Mouse (Mus musculus) neural tube, embryonic 13.5 days (tissue): ENCODE data around the gene Slfnl1. TPM values are rescaled to one million over a fixed set of nuclear protein-coding genes. Genes with fewer than 3 reads are reported as not detected.
A peak's percentile ranks its signal among the peaks of the same experiment; 100 is the strongest.

Experiments used
- ATAC-seq: fragments of 200-750 bp; cut with Nextera tagmentation; 2 replicates; pipeline ENCODE4 v1.8.0; 2017; ENCODE audit warnings: low read depth, mild to moderate bottlenecking, moderate TSS enrichment, moderate library complexity
- H3K27ac ChIP-seq: fragments of 300-500 bp; sonication (generic); replicated peaks from 2 replicates; pipeline ENCODE4 v1.5.1; 2015; ENCODE audit warnings: moderate library complexity, mild to moderate bottlenecking, inconsistent platforms
- H3K27me3 ChIP-seq: fragments of 300-500 bp; sonication (generic); 2 replicates; pipeline ENCODE4 v1.6.1; 2015; ENCODE audit warnings: mild to moderate bottlenecking, inconsistent platforms
- H3K36me3 ChIP-seq: fragments of 300-500 bp; sonication (generic); 2 replicates; pipeline ENCODE4 v1.6.1; 2015; ENCODE audit warnings: mild to moderate bottlenecking, inconsistent platforms
- H3K4me1 ChIP-seq: fragments of 300-500 bp; sonication (generic); replicated peaks from 2 replicates; pipeline ENCODE4 v1.6.1; 2015; ENCODE audit warnings: inconsistent platforms
- H3K4me2 ChIP-seq: fragments of 300-500 bp; sonication (generic); 2 replicates; pipeline ENCODE4 v1.6.1; 2015; ENCODE audit warnings: inconsistent platforms, mild to moderate bottlenecking, moderate library complexity
- H3K4me3 ChIP-seq: fragments of 300-500 bp; sonication (generic); 2 replicates; pipeline ENCODE4 v1.5.1; 2015; ENCODE audit warnings: mild to moderate bottlenecking, inconsistent platforms
- H3K9ac ChIP-seq: fragments of 300-500 bp; sonication (generic); 2 replicates; pipeline ENCODE4 v1.6.1; 2015; ENCODE audit warnings: moderate library complexity, mild to moderate bottlenecking, inconsistent platforms
- H3K9me3 ChIP-seq: fragments of 300-500 bp; sonication (generic); 2 replicates; pipeline ENCODE4 v1.6.1; 2016; ENCODE audit warnings: inconsistent platforms
- WGBS: fragments of 180-500 bp; shearing (Covaris S2); methylation state at CpG from one replicate; pipeline ENCODE4 v1.1.7; 2015; 5-methylcytosine and 5-hydroxymethylcytosine counted together
- polyA plus RNA-seq: library from polyadenylated mRNA; unstranded; fragments of >200 nt; fragmentation: Nextera tagmentation; extraction: Ambion mirVana; gene quantifications from 2 replicates; pipeline ENCODE4 v1.2.1, GENCODE M21; 2015

Slfnl1 gene
- polyA plus RNA-seq, 1 experiment from 2014 or later, result not detected

- Histone ChIP-seq H3K4me1 (no peaks in the 10 kb centered on the region), H3K4me3 (no peak overlapping the region), H3K27ac (no peak overlapping the region), H3K36me3 (peaks cover 98% of the 10 kb centered on the region), H3K9ac (no peak overlapping the region), H3K27me3 (no peaks in the 10 kb centered on the region), H3K4me2 (no peak overlapping the region), H3K9me3 (no peaks in the 10 kb centered on the region)
- ATAC-seq, result no peak
- 79% methylated on average over 1 of the region's 1 CpGs for WGBS
These were observed 12.9 kb downstream of the Slfnl1 start for GRCm38 (mm10) chr4:120544896-120545295.

GRCm38 (mm10) chr4:120556592-120556991 lies 24.6 kb downstream of the Slfnl1 start:
- Histone ChIP-seq H3K36me3 (peaks cover 94% of the 10 kb centered on the region), H3K27ac (no peak overlapping the region), H3K4me2 (no peak overlapping the region), H3K9ac (no peak overlapping the region), H3K4me3 (no peak overlapping the region), H3K9me3 (no peaks in the 10 kb centered on the region), H3K4me1 (no peaks in the 10 kb centered on the region), H3K27me3 (no peaks in the 10 kb centered on the region)
- ATAC-seq, result no peak
- WGBS, result 94% methylated on average over 6 of the region's 6 CpGs

GRCm38 (mm10) chr4:120565726-120566125 lies 33.7 kb downstream of the Slfnl1 start:
- Histone ChIP-seq H3K4me1 (peaks cover 41% of the 10 kb centered on the region), H3K36me3 (peaks cover 40% of the 10 kb centered on the region), H3K4me2 (no peak overlapping the region), H3K9ac (no peak overlapping the region), H3K27me3 (no peaks in the 10 kb centered on the region), H3K4me3 (no peak overlapping the region), H3K9me3 (no peaks in the 10 kb centered on the region), H3K27ac (no peak overlapping the region)
- 78% methylated on average over 2 of the region's 2 CpGs for WGBS
- no peak for ATAC-seq

GRCm38 (mm10) chr4:120568005-120568404 lies 36.0 kb downstream of the Slfnl1 start:
- peak overlapping the region; percentile 79 for H3K4me2 ChIP-seq
- H3K9me3 ChIP-seq, result no peaks in the 10 kb centered on the region
- no peak for ATAC-seq
- H3K27ac ChIP-seq, result 0 out of 2 replicates have a peak overlapping the region, but pooled peaks have one; percentile 3
- H3K9ac ChIP-seq, result peak overlapping the region; percentile 94
- peaks cover 49% of the 10 kb centered on the region for H3K4me1 ChIP-seq
- H3K36me3 ChIP-seq, result peaks cover 19% of the 10 kb centered on the region
- H3K27me3 ChIP-seq, result no peaks in the 10 kb centered on the region
- H3K4me3 ChIP-seq, result 0 out of 2 replicates have a peak overlapping the region, but pooled peaks have one; percentile 75
- WGBS, result 39% methylated on average over 5 of the region's 5 CpGs

- peaks cover 9% of the 10 kb centered on the region for H3K36me3 ChIP-seq
- no peak for ATAC-seq
- peak overlapping the region; percentile 95 for H3K27ac ChIP-seq
- H3K9me3 ChIP-seq, result no peaks in the 10 kb centered on the region
- peak overlapping the region; percentile 94 for H3K9ac ChIP-seq
- no peaks in the 10 kb centered on the region for H3K27me3 ChIP-seq
- peak overlapping the region; percentile 75 for H3K4me3 ChIP-seq
- H3K4me1 ChIP-seq, result peaks cover 49% of the 10 kb centered on the region
- 7% methylated on average over 4 of the region's 4 CpGs for WGBS
- H3K4me2 ChIP-seq, result peak overlapping the region; percentile 79
These were observed 37.0 kb downstream of the Slfnl1 start for GRCm38 (mm10) chr4:120569025-120569424.

- ATAC-seq, result peak; percentile 97
- under 1% methylated on average over 97 of the region's 97 CpGs for WGBS
These were observed 37.7 kb downstream of the Slfnl1 start, which contains the start of gene Ctps for GRCm38 (mm10) chr4:120569486-120570437. Gene Ctps (minus strand): TSS chr4:120570276.

GRCm38 (mm10) chr4:120570438-120571069 lies 38.5 kb downstream of the Slfnl1 start:
- Histone ChIP-seq H3K4me3 (peak overlapping the region; percentile 75), H3K27me3 (no peaks in the 10 kb centered on the region), H3K4me2 (peak overlapping the region; percentile 79), H3K36me3 (no peaks in the 10 kb centered on the region), H3K4me1 (peaks cover 38% of the 10 kb centered on the region), H3K27ac (peak overlapping the region; percentile 95), H3K9me3 (no peaks in the 10 kb centered on the region), H3K9ac (peak overlapping the region; percentile 94)
- under 1% methylated on average over 27 of the region's 27 CpGs for WGBS
- ATAC-seq, result peak; percentile 76

More at GRCm38 (mm10) chr4:120569486-120570437, 37.7 kb downstream of the Slfnl1 start, which contains the start of gene Ctps:
- Histone ChIP-seq H3K9ac (peak within 1 kb of the TSS; percentile 94), H3K4me3 (peak within 1 kb of the TSS; percentile 75), H3K36me3 (peaks cover 2% of the 10 kb centered on the region), H3K27me3 (no peaks in the 10 kb centered on the region), H3K4me2 (peak within 1 kb of the TSS; percentile 79), H3K27ac (peak within 1 kb of the TSS; percentile 95), H3K4me1 (peaks cover 45% of the 10 kb centered on the region), H3K9me3 (no peaks in the 10 kb centered on the region)

GRCm38 (mm10) chr4:120571070-120571464 lies 39.0 kb downstream of the Slfnl1 start:
- peak overlapping the region; percentile 95; the same call in 1 of the 2 replicates for H3K27ac ChIP-seq
- H3K9ac ChIP-seq, result no peak overlapping the region
- ATAC-seq, result no peak
- 77% methylated on average over 3 of the region's 3 CpGs for WGBS
- peak overlapping the region; percentile 79 for H3K4me2 ChIP-seq
- H3K27me3 ChIP-seq, result no peaks in the 10 kb centered on the region
- peaks cover 36% of the 10 kb centered on the region for H3K4me1 ChIP-seq
- H3K36me3 ChIP-seq, result no peaks in the 10 kb centered on the region
- no peaks in the 10 kb centered on the region for H3K9me3 ChIP-seq
- H3K4me3 ChIP-seq, result peak overlapping the region; percentile 75

- Histone ChIP-seq H3K27ac (no peak overlapping the region), H3K4me1 (peaks cover 33% of the 10 kb centered on the region), H3K9ac (no peak overlapping the region), H3K4me2 (no peak overlapping the region), H3K9me3 (no peaks in the 10 kb centered on the region), H3K36me3 (no peaks in the 10 kb centered on the region), H3K4me3 (no peak overlapping the region), H3K27me3 (no peaks in the 10 kb centered on the region)
- ATAC-seq, result no peak
- 73% methylated on average over 3 of the region's 3 CpGs for WGBS
These were observed 39.7 kb downstream of the Slfnl1 start for GRCm38 (mm10) chr4:120571691-120572090.

- Histone ChIP-seq H3K4me2 (no peak overlapping the region), H3K27ac (no peak overlapping the region), H3K4me3 (no peak overlapping the region), H3K9me3 (no peaks in the 10 kb centered on the region), H3K36me3 (no peaks in the 10 kb centered on the region), H3K4me1 (no peaks in the 10 kb centered on the region), H3K9ac (no peak overlapping the region), H3K27me3 (no peaks in the 10 kb centered on the region)
- 95% methylated on average over 5 of the region's 5 CpGs for WGBS
- ATAC-seq, result no peak
These were observed 48.9 kb downstream of the Slfnl1 start for GRCm38 (mm10) chr4:120580894-120581293.

- Histone ChIP-seq H3K4me1 (no peaks in the 10 kb centered on the region), H3K27me3 (no peaks in the 10 kb centered on the region), H3K9ac (no peak overlapping the region), H3K36me3 (no peaks in the 10 kb centered on the region), H3K4me2 (no peak overlapping the region), H3K9me3 (no peaks in the 10 kb centered on the region), H3K27ac (no peak overlapping the region), H3K4me3 (no peak overlapping the region)
- ATAC-seq, result no peak
- 84% methylated on average over 9 of the region's 9 CpGs for WGBS
These were observed 49.7 kb downstream of the Slfnl1 start for GRCm38 (mm10) chr4:120581711-120582110.
